12 mouse cellular contexts compared by ENCODE assay signal in the genomic region with DNA sequence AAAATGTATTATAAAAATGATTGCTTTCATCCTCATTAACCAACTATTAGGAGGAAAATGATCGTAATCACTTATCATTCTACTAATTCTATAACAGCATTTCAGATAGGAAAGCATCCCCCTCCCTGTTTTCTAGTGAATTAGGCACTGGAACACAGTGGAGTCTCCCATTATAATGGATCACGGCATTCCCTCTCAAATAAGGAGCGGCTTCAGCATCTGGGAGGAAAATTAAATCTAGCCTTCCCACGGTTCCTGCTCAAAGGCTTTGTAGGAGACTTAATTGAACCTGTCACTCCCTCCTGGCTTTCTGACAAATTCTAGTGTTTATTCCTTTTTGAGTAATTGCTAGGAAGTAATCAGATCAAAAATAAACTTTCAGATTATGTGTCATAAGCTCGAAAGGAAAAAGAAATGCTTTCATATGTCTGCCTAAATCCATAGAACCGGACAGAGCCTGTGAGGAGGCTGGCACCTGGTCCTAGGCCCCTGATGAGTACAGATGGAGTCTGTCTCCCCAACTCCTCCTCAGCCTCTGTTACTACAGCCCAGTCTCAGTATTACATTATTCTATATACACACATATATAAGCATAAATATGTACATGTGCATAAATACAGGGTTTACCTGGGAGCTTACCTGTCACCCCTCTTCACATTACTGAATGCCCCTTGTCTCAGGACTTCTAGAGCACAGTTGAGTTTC.
"Had no signal": no experiment of that assay in that cellular context is flagged by ENCODE, and none has a peak within 500 bp of the region (broad histone marks: within the 10 kb centered on the region; RNA-seq: fewer than 3 reads in every experiment).

No protein-coding gene starts in this region.

- H3K36me3 ChIP-seq: kidney, embryonic 15.5 days; limb, embryonic 10.5 days; liver, embryonic 15.5 days; neural tube, embryonic 12.5 days had no signal

- H3K9me3 ChIP-seq: kidney, embryonic 15.5 days; limb, embryonic 10.5 days; liver, embryonic 15.5 days; neural tube, embryonic 12.5 days had no signal

- H3K27me3 ChIP-seq: kidney, embryonic 15.5 days; liver, embryonic 15.5 days; neural tube, embryonic 12.5 days had no signal

- DNase-seq: kidney, postnatal 14 days; lung, adult 2 months; lung, postnatal 36 days; thymus, postnatal 25 days had no signal

- H3K4me2 ChIP-seq: kidney, embryonic 15.5 days; liver, embryonic 11.5 days; liver, embryonic 15.5 days; neural tube, embryonic 12.5 days had no signal

- H3K4me1 ChIP-seq: kidney, embryonic 15.5 days; limb, embryonic 10.5 days; liver, embryonic 15.5 days; neural tube, embryonic 12.5 days had no signal

- ATAC-seq: lung, postnatal 0 days had no signal

- H3K9ac ChIP-seq: kidney, embryonic 15.5 days; liver, embryonic 15.5 days; neural tube, embryonic 12.5 days had no signal

- H3K27ac ChIP-seq: kidney, embryonic 15.5 days; left cerebral cortex, adult 2 months; limb, embryonic 10.5 days; liver, embryonic 15.5 days; neural tube, embryonic 12.5 days; stomach, postnatal 0 days had no signal

- H3K4me3 ChIP-seq: kidney, embryonic 15.5 days; left cerebral cortex, adult 2 months; limb, embryonic 10.5 days; liver, embryonic 15.5 days; neural tube, embryonic 12.5 days had no signal
